Mouse (Mus musculus) cerebellum, postnatal 10 days (tissue): ENCODE results near the gene Rab13.

Experiments
- DNase-seq, 2 experiments: peaks; one replicate each; pipeline ENCODE4 v3.0.0; 2021; ENCODE audit warnings: mixed read lengths in 2 of 2

Rab13 gene

DNA sequence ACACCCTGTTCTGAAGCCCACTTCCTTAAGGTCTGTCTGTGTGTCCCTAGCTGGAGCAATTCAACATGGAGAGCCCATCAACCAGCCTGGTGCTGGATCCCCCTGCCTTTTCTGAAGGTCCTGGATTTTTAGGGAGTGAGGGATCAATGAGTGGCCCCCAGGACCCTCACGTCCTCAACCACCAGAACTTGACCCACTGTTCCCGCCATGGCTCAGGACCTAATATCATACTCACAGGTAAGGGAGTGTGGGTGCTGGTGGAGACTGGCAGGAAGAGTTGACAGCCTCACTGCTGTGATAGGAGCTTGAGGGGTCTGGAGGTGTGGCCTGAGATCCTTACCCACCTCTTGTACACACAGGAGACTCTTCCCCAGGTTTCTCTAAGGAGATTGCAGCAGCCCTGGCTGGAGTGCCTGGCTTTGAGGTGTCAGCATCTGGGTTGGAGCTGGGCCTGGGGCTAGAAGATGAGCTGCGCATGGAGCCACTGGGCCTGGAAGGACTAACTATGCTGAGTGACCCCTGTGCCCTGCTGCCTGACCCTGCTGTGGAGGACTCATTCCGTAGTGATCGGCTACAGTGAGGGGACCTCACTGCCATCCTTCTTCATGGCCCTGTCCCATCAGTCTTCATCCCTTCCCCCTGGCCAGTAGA lies 49.8 kb downstream of the Rab13 start:
- no peak for DNase-seq

- DNase-seq, result no peak
Measured at GRCm38 (mm10) chr3:90264687-90265033, 51.2 kb downstream of the Rab13 start.

DNA sequence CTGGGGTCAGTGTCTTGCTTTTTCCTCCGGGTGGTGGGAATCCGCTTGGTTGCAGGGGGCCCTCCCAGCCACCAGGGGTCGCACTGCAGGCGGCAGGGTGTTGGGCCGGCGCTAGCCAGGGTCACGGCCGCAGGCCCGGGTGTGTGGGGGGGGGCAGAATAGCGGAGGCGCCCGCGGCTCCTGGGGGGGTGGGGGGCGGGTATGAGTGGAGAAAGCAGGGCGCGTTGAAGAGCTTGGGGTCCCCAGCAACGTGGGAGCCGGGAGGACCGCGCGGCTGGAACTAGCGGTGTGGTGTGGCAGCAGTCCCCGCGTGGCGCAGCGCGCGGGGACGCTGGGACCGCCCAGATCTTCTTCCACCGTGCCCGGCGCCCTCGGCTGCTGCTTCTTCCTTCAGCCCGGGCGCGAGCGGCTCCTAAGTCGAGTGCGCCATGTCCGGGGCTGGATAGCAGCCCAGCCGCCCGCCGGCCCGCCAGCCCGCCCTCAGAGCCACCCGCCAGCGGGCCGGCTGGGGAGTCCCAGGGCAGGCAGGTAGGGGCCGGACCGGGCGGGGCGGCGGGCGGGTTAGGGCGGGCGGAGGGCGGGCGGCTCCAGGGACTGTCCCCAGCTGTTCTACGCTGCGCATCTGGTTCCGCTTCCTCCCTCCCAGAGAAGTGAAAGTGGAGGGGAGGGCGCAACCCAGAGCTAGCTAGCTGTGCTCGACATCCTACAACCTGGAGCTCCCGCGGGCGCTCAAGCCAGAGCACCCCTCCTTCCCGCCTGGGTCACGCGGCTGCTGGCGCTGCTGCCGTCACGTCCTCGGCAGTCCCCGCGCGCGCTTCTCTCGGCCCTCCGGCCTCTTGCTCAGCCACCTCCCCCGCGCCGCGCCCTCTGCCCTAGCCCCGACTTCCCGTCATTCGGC lies 51.8 kb downstream of the Rab13 start, which contains the start of gene Dennd4b:
Dennd4b (plus strand) TSS at position 152 of the 898 bp plus-strand sequence.
- peak; percentile 97 to 98 for DNase-seq

GRCm38 (mm10) chr3:90265932-90266741 lies 52.6 kb downstream of the Rab13 start:
- DNase-seq, result no peak

- no peak for DNase-seq
Measured at GRCm38 (mm10) chr3:90266901-90267775, 53.6 kb downstream of the Rab13 start.

- DNase-seq, result no peak
Measured at GRCm38 (mm10) chr3:90268190-90268589, 54.7 kb downstream of the Rab13 start.

DNA sequence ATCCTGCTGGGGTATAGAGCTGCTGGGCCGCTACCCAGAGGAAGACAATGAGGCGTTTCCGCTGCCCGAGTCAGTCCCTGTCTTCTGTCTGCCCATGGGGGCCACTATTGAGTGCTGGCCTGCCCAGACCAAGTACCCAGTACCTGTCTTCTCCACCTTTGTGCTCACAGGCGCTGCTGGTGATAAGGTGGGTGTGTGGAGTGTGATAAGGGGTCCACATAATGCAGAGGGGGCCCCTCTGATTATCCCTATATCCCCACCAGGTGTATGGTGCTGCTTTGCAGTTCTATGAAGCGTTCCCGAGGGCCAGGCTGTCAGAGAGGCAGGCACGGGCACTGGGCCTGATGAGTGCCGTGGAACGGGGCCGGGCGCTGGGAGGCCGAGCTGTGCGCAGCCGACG lies 55.5 kb downstream of the Rab13 start:
- no peak for DNase-seq

DNA sequence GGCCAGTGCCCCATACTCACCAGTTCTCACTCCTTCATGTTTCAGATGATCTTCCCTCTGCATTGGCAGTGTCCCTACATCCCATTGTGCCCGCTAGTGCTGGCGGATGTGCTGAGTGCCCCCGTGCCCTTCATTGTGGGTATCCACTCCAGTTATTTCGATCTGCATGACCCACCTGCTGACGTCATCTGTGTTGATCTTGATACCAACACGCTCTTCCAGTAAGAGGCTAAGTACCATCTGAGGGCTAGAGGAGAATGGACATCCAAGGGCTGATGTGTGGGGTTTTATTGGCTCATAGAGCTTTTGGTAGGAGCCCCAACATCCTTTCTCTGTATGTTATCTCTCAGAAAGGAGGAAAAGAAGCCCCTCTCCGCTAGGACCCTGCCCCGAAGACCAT lies 57.3 kb downstream of the Rab13 start:
- no peak for DNase-seq

- no peak for DNase-seq
Measured at GRCm38 (mm10) chr3:90272170-90272569, 58.7 kb downstream of the Rab13 start.

DNA sequence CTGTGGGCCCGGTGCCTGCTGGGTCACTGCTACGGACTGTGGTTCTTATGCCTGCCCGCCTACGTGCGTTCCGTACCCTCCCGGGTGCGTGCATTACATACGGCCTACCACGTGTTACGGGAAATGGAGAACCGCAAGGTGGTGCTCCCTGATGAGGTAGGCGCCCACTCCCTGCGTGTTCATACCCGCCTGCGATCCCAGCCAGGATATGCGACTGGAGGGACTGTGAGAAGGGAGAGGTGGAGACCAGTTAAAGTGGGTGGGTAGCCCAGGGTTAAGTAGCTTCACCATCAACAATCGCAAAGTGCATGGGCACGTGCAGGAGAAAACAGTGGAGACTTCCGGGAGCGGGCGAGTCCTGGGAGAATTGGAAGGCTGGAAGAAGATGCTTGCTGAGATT lies 60.4 kb downstream of the Rab13 start:
- no peak for DNase-seq

DNA sequence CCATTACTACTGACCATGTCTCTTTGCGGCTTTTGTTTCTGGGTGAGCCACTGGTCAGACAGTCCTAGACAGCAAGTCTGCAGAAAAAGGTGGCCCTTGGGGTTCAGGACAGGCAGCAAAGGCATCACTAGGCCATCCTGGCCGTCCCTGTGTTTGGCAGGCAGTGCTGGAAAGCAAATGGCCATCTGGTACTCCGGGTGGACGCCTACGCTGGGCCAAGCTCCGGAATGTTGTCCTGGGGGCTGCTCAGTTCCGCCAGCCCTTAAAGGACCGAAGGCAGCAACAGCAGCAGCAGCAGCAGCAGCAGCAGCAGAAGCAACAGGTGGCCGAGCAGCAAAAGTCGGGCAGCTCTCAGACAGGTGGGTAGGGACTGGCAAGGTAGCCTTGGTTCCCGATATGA lies 61.8 kb downstream of the Rab13 start:
- DNase-seq, result peak; percentile 80 to 82
